Mouse (Mus musculus) layer of hippocampus, adult 2 months (tissue): ENCODE results near the gene H2al2c. TPM values are rescaled to one million over a fixed set of nuclear protein-coding genes. Genes with fewer than 3 reads are reported as not detected.
"Not testable (repeated sequence)": the region's sequence is repeated elsewhere in the genome, so short reads cannot be mapped to it uniquely, and the experiment has no call there.

Experiments used
- DNase-seq, 2 experiments: peaks; one replicate each; pipeline ENCODE4 v3.0.0; 2022; ENCODE audit warnings: low spot score in 2 of 2
- H3K27ac ChIP-seq: fragments of 200-600 bp; 2 replicates; pipeline ENCODE4 v1.8.1; 2022
- H3K4me3 ChIP-seq: fragments of 200-600 bp; 2 replicates; pipeline ENCODE4 v1.8.1; 2022; ENCODE audit warnings: mild to moderate bottlenecking
- long read RNA-seq, 2 experiments: library from polyadenylated mRNA; stranded (forward); transcript quantifications; one replicate each; pipeline ENCODE4 v2.0.0; 2021; ENCODE audit warnings: borderline mapping rate in 2 of 2
- total RNA-seq, 2 experiments: library from RNA; stranded (reverse); gene quantifications; 2 replicates each; pipeline ENCODE4 v1.2.3; 2021

Gene H2al2c
- total RNA-seq = not detected
- long read RNA-seq, experiment 1 = 0 reads
- long read RNA-seq, experiment 2 = 0 reads

- not testable (repeated sequence) for DNase-seq, H3K4me3 ChIP-seq, H3K27ac ChIP-seq
Observed at GRCm38 (mm10) chrY:2598799-2599198, at the start of gene H2al2c. Gene H2al2c, plus strand, starts transcription at chrY:2599099.

Other genes with a start within 250 kb of the H2al2c start
- gene Sry, start 64.6 kb downstream of the H2al2c start, total RNA-seq = not detected
- gene H2al2b, start 121.6 kb downstream of the H2al2c start, total RNA-seq = not detected
- not detected for gene Gm4064, start 197.1 kb downstream of the H2al2c start, total RNA-seq
- not detected for gene Rbmy, start 231.6 kb downstream of the H2al2c start, total RNA-seq
- not detected for gene Gm10256, start 231.6 kb downstream of the H2al2c start, total RNA-seq